Mouse (Mus musculus): ENCODE measurements around the gene Dlg3. TPM values are rescaled to one million over a fixed set of nuclear protein-coding genes. Genes with fewer than 3 reads are reported as not detected.

Dlg3 gene
- polyA plus RNA-seq, 1 experiment from 2014 or later = 3.5 TPM

GRCm38 (mm10) chrX:100800643-100801042 lies 33.1 kb downstream of the Dlg3 start:
- Histone ChIP-seq H3K27ac (peak overlapping the region; percentile 12; the same call in 1 of the 2 replicates), H3K9ac (no peak overlapping the region), H3K4me3 (no peak overlapping the region), H3K36me3 (0 out of 2 replicates have a peak, but pooled peaks cover 4% of the 10 kb centered on the region), H3K9me3 (no peaks in the 10 kb centered on the region), H3K4me2 (no peak overlapping the region), H3K4me1 (no peaks in the 10 kb centered on the region), H3K27me3 (no peaks in the 10 kb centered on the region; the same call in 1 of the 2 replicates)
- no peak for ATAC-seq (ENCODE audit: insufficient number of reproducible peaks, low FRiP score, low TSS enrichment, low read depth)
- 29% methylated on average over 2 of the region's 2 CpGs for WGBS

- Histone ChIP-seq H3K36me3 (0 out of 2 replicates have a peak, but pooled peaks cover under 1% of the 10 kb centered on the region), H3K27ac (no peak overlapping the region), H3K9ac (no peak overlapping the region), H3K4me3 (no peak overlapping the region), H3K9me3 (no peaks in the 10 kb centered on the region), H3K4me1 (no peaks in the 10 kb centered on the region), H3K27me3 (no peaks in the 10 kb centered on the region; the same call in 1 of the 2 replicates), H3K4me2 (no peak overlapping the region)
- ATAC-seq (ENCODE audit: insufficient number of reproducible peaks, low FRiP score, low TSS enrichment, low read depth) = no peak
- 68% methylated on average over 6 of the region's 6 CpGs for WGBS
Measured at GRCm38 (mm10) chrX:100802034-100802433, 34.5 kb downstream of the Dlg3 start.

- no peak for ATAC-seq (ENCODE audit: insufficient number of reproducible peaks, low FRiP score, low TSS enrichment, low read depth)
- no peaks in the 10 kb centered on the region for H3K4me1 ChIP-seq
- H3K36me3 ChIP-seq = peaks cover 20% of the 10 kb centered on the region; the same call in 1 of the 2 replicates
- H3K9me3 ChIP-seq = no peaks in the 10 kb centered on the region
- 79% methylated on average over 4 of the region's 4 CpGs for WGBS
- H3K27ac ChIP-seq = no peak overlapping the region
- H3K9ac ChIP-seq = no peak overlapping the region
- H3K4me3 ChIP-seq = no peak overlapping the region
- H3K4me2 ChIP-seq = no peak overlapping the region
- H3K27me3 ChIP-seq = no peaks in the 10 kb centered on the region
Measured at GRCm38 (mm10) chrX:100811129-100811528, 43.6 kb downstream of the Dlg3 start.

GRCm38 (mm10) chrX:100814139-100814538 lies 46.6 kb downstream of the Dlg3 start:
- no peaks in the 10 kb centered on the region for H3K9me3 ChIP-seq
- no peak overlapping the region for H3K4me2 ChIP-seq
- no peaks in the 10 kb centered on the region for H3K4me1 ChIP-seq
- no peak for ATAC-seq (ENCODE audit: insufficient number of reproducible peaks, low FRiP score, low TSS enrichment, low read depth)
- peaks cover 2% of the 10 kb centered on the region; the same call in 1 of the 2 replicates for H3K27me3 ChIP-seq
- no peak overlapping the region for H3K9ac ChIP-seq
- 88% methylated on average over 8 of the region's 8 CpGs for WGBS
- no peak overlapping the region for H3K27ac ChIP-seq
- H3K4me3 ChIP-seq = no peak overlapping the region
- H3K36me3 ChIP-seq = peaks cover 23% of the 10 kb centered on the region

- Histone ChIP-seq H3K4me1 (no peaks in the 10 kb centered on the region), H3K36me3 (peaks cover 23% of the 10 kb centered on the region), H3K9ac (no peak overlapping the region), H3K4me3 (no peak overlapping the region), H3K27me3 (peaks cover 7% of the 10 kb centered on the region; the same call in 1 of the 2 replicates), H3K27ac (no peak overlapping the region), H3K9me3 (no peaks in the 10 kb centered on the region), H3K4me2 (no peak overlapping the region)
- WGBS = 79% methylated on average over 7 of the region's 7 CpGs
- ATAC-seq (ENCODE audit: insufficient number of reproducible peaks, low FRiP score, low TSS enrichment, low read depth) = no peak
Measured at GRCm38 (mm10) chrX:100815766-100816165, 48.2 kb downstream of the Dlg3 start.

GRCm38 (mm10) chrX:100818681-100819080 lies 51.2 kb downstream of the Dlg3 start:
- Histone ChIP-seq H3K4me3 (no peak overlapping the region), H3K27me3 (peaks cover 7% of the 10 kb centered on the region; the same call in 1 of the 2 replicates), H3K4me2 (no peak overlapping the region), H3K9ac (no peak overlapping the region), H3K9me3 (no peaks in the 10 kb centered on the region), H3K27ac (no peak overlapping the region), H3K4me1 (no peaks in the 10 kb centered on the region), H3K36me3 (peaks cover 15% of the 10 kb centered on the region)
- no peak for ATAC-seq (ENCODE audit: insufficient number of reproducible peaks, low FRiP score, low TSS enrichment, low read depth)
- 83% methylated on average over 9 of the region's 9 CpGs for WGBS

GRCm38 (mm10) chrX:100821149-100821548 lies 53.6 kb downstream of the Dlg3 start:
- Histone ChIP-seq H3K4me1 (no peaks in the 10 kb centered on the region), H3K36me3 (peaks cover 3% of the 10 kb centered on the region; the same call in 1 of the 2 replicates), H3K4me3 (no peak overlapping the region), H3K27me3 (peaks cover 7% of the 10 kb centered on the region; the same call in 1 of the 2 replicates), H3K4me2 (no peak overlapping the region), H3K9ac (no peak overlapping the region), H3K9me3 (no peaks in the 10 kb centered on the region), H3K27ac (no peak overlapping the region)
- WGBS = 67% methylated on average over 1 of the region's 1 CpGs
- no peak for ATAC-seq (ENCODE audit: insufficient number of reproducible peaks, low FRiP score, low TSS enrichment, low read depth)

GRCm38 (mm10) chrX:100825557-100825956 lies 58.0 kb downstream of the Dlg3 start:
- 73% methylated on average over 1 of the region's 1 CpGs for WGBS
- H3K27ac ChIP-seq = no peak overlapping the region
- no peak overlapping the region for H3K4me3 ChIP-seq
- H3K36me3 ChIP-seq = no peaks in the 10 kb centered on the region
- H3K9me3 ChIP-seq = no peaks in the 10 kb centered on the region
- no peak overlapping the region for H3K9ac ChIP-seq
- ATAC-seq (ENCODE audit: insufficient number of reproducible peaks, low FRiP score, low TSS enrichment, low read depth) = no peak
- no peak overlapping the region for H3K4me2 ChIP-seq
- H3K27me3 ChIP-seq = no peaks in the 10 kb centered on the region
- H3K4me1 ChIP-seq = no peaks in the 10 kb centered on the region

- Histone ChIP-seq H3K27ac (no peak overlapping the region), H3K4me2 (no peak overlapping the region), H3K27me3 (no peaks in the 10 kb centered on the region), H3K4me1 (no peaks in the 10 kb centered on the region), H3K36me3 (no peaks in the 10 kb centered on the region), H3K9me3 (no peaks in the 10 kb centered on the region), H3K9ac (no peak overlapping the region), H3K4me3 (no peak overlapping the region)
- 71% methylated on average over 2 of the region's 2 CpGs for WGBS
- no peak for ATAC-seq (ENCODE audit: insufficient number of reproducible peaks, low FRiP score, low TSS enrichment, low read depth)
Measured at GRCm38 (mm10) chrX:100832806-100833205, 65.3 kb downstream of the Dlg3 start.

GRCm38 (mm10) chrX:100839211-100839610 lies 71.7 kb downstream of the Dlg3 start:
- Histone ChIP-seq H3K4me3 (no peak overlapping the region), H3K9me3 (no peaks in the 10 kb centered on the region), H3K36me3 (no peaks in the 10 kb centered on the region), H3K4me2 (no peak overlapping the region), H3K4me1 (no peaks in the 10 kb centered on the region), H3K27me3 (peaks cover 4% of the 10 kb centered on the region; the same call in 1 of the 2 replicates), H3K9ac (no peak overlapping the region), H3K27ac (no peak overlapping the region)
- ATAC-seq (ENCODE audit: insufficient number of reproducible peaks, low FRiP score, low TSS enrichment, low read depth) = no peak

Other genes starting within 250 kb of the Dlg3 start
- 0.04 TPM in 1 of 2 replicates, not detected in the other for gene Dgat2l6, start 242.9 kb upstream of the Dlg3 start, polyA plus RNA-seq (2015; fragmentation: Nextera tagmentation; extraction: Ambion mirVana)
- gene Awat1, start 195.5 kb upstream of the Dlg3 start, polyA plus RNA-seq (2015; fragmentation: Nextera tagmentation; extraction: Ambion mirVana) = not detected in 2 replicates
- gene P2ry4, start 172.9 kb upstream of the Dlg3 start, polyA plus RNA-seq (2015; fragmentation: Nextera tagmentation; extraction: Ambion mirVana) = 2.9 and 3.4 TPM in 2 replicates
- not detected in 2 replicates for gene Arr3, start 162.2 kb upstream of the Dlg3 start, polyA plus RNA-seq (2015; fragmentation: Nextera tagmentation; extraction: Ambion mirVana)
- 19.2 and 22.0 TPM in 2 replicates for gene Kif4, start 142.0 kb upstream of the Dlg3 start, polyA plus RNA-seq (2015; fragmentation: Nextera tagmentation; extraction: Ambion mirVana)
- gene Pdzd11, start 141.2 kb upstream of the Dlg3 start, polyA plus RNA-seq (2015; fragmentation: Nextera tagmentation; extraction: Ambion mirVana) = 109 and 120 TPM in 2 replicates
- 11.4 and 12.1 TPM in 2 replicates for gene Gdpd2, start 37.8 kb upstream of the Dlg3 start, polyA plus RNA-seq (2015; fragmentation: Nextera tagmentation; extraction: Ambion mirVana)